Mouse (Mus musculus): ENCODE data around the gene Nbr1. TPM values are rescaled to one million over a fixed set of nuclear protein-coding genes. Genes with fewer than 3 reads are reported as not detected.
"Not testable (repeated sequence)": the region's sequence is repeated elsewhere in the genome, so short reads cannot be mapped to it uniquely, and the experiment has no call there.

Nbr1 gene
- total RNA-seq, 1 experiment from 2014 or later, result 130 TPM

- DNase-seq, result not testable (repeated sequence)
These were observed 68.2 kb downstream of the Nbr1 start for GRCm38 (mm10) chr11:101620022-101620655.

GRCm38 (mm10) chr11:101626649-101626994, 74.7 kb downstream of the Nbr1 start:
- no peak for DNase-seq

GRCm38 (mm10) chr11:101626995-101627856, 75.3 kb downstream of the Nbr1 start, which contains the start of gene Rdm1:
Gene Rdm1 (plus strand): TSS chr11:101627195.
- DNase-seq, result peak; percentile 92

- peak; percentile 95 for DNase-seq
These were observed 76.1 kb downstream of the Nbr1 start for GRCm38 (mm10) chr11:101627857-101628559.

- not testable (repeated sequence) for DNase-seq
These were observed 76.9 kb downstream of the Nbr1 start for GRCm38 (mm10) chr11:101628733-101629417.

Other genes starting within 250 kb of the Nbr1 start
- gene Becn1, start 249.9 kb upstream of the Nbr1 start, total RNA-seq (2021), result 135 and 147 TPM in 2 replicates
- 148 and 152 TPM in 2 replicates for gene Psme3, start 235.9 kb upstream of the Nbr1 start, total RNA-seq (2021)
- 7.3 and 10.2 TPM in 2 replicates for gene Aoc2, start 227.1 kb upstream of the Nbr1 start, total RNA-seq (2021)
- 125 and 168 TPM in 2 replicates for gene Aoc3, start 221.5 kb upstream of the Nbr1 start, total RNA-seq (2021)
- 8.4 and 26.4 TPM in 2 replicates for gene G6pc, start 184.6 kb upstream of the Nbr1 start, total RNA-seq (2021)
- 41.9 and 44.8 TPM in 2 replicates for gene Aarsd1, start 134.5 kb upstream of the Nbr1 start, total RNA-seq (2021)
- 3.9 and 6.0 TPM in 2 replicates for gene Gm27029, start 127.4 kb upstream of the Nbr1 start, total RNA-seq (2021)
- 19.6 and 20.9 TPM in 2 replicates for gene Rundc1, start 127.1 kb upstream of the Nbr1 start, total RNA-seq (2021)
- 3.2 and 5.3 TPM in 2 replicates for gene Ptges3l, start 126.8 kb upstream of the Nbr1 start, total RNA-seq (2021)
- gene Rpl27, start 109.9 kb upstream of the Nbr1 start, total RNA-seq (2021), result 98.3 and 102 TPM in 2 replicates
- 29.0 and 29.6 TPM in 2 replicates for gene Ifi35, start 103.7 kb upstream of the Nbr1 start, total RNA-seq (2021)
- gene Rnd2, start 87.2 kb upstream of the Nbr1 start, total RNA-seq (2021), result 8.9 and 9.6 TPM in 2 replicates
- gene Vat1, start 85.9 kb upstream of the Nbr1 start, total RNA-seq (2021), result 74.7 and 95.1 TPM in 2 replicates
- 4.9 and 6.6 TPM in 2 replicates for gene Brca1, start 194 bp upstream of the Nbr1 start, total RNA-seq (2021)
- 9.6 and 11.0 TPM in 2 replicates for gene Tmem106a, start 30.1 kb downstream of the Nbr1 start, total RNA-seq (2021)
- not detected in 2 replicates for gene Gm11634, start 47.1 kb downstream of the Nbr1 start, total RNA-seq (2021)
- gene Rdm1, start 75.0 kb downstream of the Nbr1 start, total RNA-seq (2021), result 22.9 and 26.6 TPM in 2 replicates
- gene Arl4d, start 113.4 kb downstream of the Nbr1 start, total RNA-seq (2021), result 12.6 and 15.6 TPM in 2 replicates
- gene Dhx8, start 180.8 kb downstream of the Nbr1 start, total RNA-seq (2021), result 24.6 and 27.8 TPM in 2 replicates
- gene Etv4, start 233.2 kb downstream of the Nbr1 start, total RNA-seq (2021), result 3.0 and 3.6 TPM in 2 replicates